Mouse (Mus musculus) testis, adult 2 months (tissue): ENCODE results near the gene Noc2l.

ENCODE experiments used
- CTCF ChIP-seq: fragments of 200-500 bp; IDR thresholded peaks from 2 replicates; pipeline ENCODE4 v1.5.1; 2012; ENCODE audit warnings: low read depth, mild to moderate bottlenecking, inconsistent platforms, low read length, moderate library complexity; ENCODE audit not compliant: control insufficient read depth, insufficient read depth, insufficient replicate concordance
- POLR2A ChIP-seq: fragments of 200-500 bp; IDR thresholded peaks from 2 replicates; pipeline ENCODE4 v1.6.1; 2012; ENCODE audit warnings: low read depth, mild to moderate bottlenecking, inconsistent platforms, low read length, moderate library complexity; ENCODE audit not compliant: control insufficient read depth

- TF ChIP-seq POLR2A: no peak
- no peak for TF ChIP-seq CTCF
Observed at GRCm38 (mm10) chr4:156234701-156235213, 1.1 kb upstream of the Noc2l start, which contains the start of gene Plekhn1.
